Mouse (Mus musculus): ENCODE results near the gene Atxn1. TPM values are rescaled to one million over a fixed set of nuclear protein-coding genes. Genes with fewer than 3 reads are reported as not detected.

Gene Atxn1
- polyA plus RNA-seq, 1 experiment = 12.4 TPM

DNA sequence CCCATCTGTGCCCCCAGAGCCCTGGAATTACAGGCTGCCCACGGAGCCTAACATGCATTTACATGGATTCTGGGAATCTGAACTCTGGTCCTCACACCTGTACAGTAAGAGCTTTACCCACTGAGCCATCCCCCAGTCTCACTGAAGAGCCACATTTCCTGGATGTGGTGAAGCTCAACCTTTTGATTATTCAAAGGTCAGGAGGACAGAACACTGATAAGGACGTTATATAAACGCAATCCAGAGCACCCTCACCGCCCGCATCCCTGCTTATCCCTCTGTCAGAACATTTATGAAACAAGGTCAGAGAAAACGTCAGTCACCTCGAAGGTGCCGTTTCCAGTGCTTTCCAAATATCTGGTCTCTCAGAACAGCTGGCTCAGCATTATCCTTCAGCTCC lies 101.0 kb downstream of the Atxn1 start:
- no peak for DNase-seq (ENCODE audit: low spot score)

DNA sequence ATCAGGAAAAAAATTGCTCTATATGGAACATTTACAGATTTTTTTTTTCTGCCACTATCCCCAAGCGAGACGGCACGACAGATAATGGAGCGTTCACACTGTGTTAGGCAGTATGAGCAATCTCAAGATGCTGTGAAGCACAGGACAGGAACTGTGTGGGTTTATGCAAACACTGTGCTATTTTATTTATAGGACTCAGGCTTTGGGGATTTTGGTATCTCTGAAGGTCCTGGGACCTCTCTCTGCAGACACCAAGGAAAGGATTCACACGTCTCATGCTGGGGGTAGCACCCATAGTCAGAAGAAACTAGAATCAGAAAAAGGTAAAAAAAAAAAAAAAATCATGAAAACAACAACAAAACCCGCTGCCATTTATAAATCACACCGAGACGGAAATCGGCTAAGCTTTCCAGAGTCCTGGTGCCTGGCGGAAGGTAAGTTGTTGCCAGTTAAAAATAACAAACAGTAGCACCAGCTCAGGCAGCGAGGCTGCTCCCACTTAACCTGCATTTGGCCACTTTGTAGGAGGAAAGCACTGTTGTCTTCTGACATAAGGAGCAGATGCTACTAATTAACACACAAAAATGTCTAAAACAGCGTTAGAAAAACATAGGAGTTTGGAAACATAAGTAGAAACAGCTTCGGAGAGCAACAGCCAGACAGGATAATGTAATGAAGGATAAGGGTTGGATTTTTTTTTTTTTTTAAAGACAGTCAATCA lies 102.8 kb downstream of the Atxn1 start:
- no peak for DNase-seq (ENCODE audit: low spot score)

DNA sequence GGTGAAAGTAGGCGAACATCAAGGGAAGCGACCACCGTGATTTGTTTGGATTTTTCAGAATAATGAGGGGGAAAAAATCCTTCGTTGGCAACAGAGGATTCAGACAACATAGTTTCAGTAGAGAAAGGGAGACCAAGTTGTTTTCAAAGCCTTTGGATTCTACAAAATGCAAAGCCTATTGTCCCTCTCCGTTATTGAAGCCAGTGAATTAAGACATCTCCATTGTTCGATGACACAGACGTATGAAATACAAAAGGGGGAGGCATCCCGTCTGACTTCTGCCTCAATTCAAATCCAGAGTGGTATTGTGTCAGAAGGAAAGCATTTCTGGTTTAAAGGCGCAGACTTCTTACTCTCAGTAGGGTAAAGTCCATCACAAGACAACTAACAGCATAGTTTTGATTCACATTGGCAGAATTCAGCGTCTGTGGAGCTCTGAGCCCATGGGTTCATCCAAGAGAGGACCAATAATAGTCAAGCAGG lies 103.7 kb downstream of the Atxn1 start:
- no peak for DNase-seq (ENCODE audit: low spot score)

DNA sequence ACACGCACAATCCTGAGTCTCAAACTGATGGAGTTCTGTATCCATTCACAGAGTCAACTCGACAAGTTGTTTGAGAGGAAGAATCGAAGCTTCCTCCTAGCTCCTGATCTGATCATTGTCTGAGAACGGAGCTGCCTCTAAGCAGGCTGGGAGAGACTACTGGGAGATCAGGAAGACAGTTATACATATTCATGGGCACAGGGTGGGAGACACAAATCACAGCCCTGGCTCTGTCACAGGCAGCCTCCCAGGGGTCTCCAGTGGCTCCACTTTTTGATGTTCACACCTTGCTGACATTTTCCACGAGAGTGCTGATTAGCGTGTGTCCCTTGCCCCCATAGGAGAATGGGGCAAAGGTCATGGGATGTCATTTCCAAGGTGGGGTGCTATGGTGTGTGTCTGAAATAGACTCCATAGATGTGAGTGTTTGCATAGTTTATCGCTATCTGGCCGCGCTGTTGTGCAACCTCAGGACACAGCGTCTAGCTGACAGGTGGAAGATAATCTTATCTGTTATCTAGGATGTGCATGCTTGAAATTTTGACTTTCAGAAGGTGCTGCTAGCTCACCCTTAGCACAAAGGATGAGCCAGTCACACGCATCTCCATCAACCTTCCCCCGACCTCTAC lies 105.6 kb downstream of the Atxn1 start:
- DNase-seq (ENCODE audit: low spot score) = no peak

DNA sequence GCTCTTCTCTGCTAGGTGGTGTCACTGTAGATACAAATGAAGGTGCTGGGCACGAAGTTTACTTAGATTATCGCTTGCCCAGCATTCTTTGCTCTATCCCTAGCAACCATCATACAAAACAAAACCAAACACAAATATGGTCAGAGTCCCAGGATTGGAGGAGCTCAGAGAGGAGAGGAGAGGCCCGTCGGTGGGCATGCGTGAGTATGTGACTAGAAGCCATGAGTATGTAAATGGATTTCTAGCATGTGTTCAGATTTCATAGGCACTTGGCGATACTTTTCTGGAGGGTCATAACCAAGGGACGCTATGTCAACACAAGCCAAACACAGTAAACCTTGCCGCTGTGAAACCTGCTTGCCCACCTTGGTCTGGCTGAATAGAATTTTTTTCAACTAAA lies 107.4 kb downstream of the Atxn1 start:
- DNase-seq (ENCODE audit: low spot score) = no peak

DNA sequence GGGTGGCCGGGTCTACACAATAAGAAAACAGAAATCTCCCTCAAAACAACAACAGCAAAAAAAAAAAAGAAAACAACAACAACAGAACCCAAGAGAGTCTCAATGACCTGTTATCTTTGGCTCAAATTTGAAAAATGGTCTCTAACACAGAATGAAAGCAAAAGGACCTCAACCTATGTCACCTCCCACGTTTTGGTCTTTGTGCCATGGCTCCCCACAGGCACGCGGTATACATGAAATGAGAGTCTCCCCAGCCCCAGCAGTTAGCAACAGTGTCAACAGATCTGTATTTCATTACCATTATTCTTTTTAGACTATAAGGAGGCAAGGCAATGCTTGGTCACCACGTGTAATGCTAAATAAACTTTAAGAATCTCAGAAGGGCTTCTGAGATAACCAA lies 110.3 kb downstream of the Atxn1 start:
- no peak for DNase-seq (ENCODE audit: low spot score)

DNA sequence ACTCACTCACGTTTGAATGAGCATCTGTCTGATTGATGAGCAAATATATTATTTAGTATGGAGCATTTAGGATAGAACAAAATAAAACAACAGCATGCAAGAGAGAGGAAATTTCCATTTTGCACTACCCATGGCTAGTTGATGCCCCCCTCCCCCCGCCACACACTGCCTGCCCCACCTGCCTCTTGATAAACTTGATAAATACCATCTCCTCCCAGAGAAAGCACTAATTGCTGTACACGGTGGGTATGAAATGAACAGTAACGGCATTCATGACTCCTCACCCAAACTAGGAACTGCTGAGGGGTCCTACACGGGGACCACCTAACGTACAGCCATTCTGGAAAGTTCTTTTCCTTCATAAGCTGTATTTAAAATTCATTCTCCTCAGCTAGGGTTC lies 111.1 kb downstream of the Atxn1 start:
- no peak for DNase-seq (ENCODE audit: low spot score)

DNA sequence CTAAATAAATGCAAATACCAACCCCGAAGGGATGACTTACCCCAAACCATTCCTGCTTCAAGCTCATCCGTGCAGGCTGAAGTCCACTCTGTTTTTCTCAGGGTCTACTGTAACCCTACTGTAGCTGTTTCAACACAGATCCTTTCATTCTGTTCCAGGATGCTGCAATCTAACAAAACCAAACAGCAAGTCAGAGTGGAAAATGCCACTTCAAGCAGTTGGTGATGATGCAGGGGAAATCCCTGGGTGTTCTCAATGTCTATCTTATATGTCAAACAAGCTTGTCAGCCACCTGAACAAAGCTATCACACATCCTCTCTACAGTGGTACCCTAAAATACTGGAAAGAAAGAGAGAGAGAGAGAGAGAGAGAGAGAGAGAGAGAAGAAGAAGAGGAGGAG lies 112.5 kb downstream of the Atxn1 start:
- no peak for DNase-seq (ENCODE audit: low spot score)

DNA sequence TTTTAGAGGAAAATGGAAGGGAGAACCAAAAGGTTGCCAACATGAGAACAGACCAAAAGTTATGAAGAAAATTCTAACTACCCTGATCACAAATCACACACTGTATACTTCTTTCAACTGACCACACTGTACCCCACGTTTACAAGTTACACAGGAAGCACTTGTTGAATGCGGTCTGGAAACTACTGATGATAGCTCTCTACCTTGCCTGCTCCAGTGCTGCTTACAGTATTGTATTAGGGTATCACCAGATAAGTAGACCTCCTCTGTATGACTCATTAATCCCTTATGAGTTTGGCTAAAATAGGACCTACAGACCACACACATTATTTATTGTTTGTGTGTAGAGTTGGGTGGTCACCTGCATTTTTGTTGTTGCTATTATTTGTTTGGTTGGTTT lies 113.1 kb downstream of the Atxn1 start:
- no peak for DNase-seq (ENCODE audit: low spot score)

DNA sequence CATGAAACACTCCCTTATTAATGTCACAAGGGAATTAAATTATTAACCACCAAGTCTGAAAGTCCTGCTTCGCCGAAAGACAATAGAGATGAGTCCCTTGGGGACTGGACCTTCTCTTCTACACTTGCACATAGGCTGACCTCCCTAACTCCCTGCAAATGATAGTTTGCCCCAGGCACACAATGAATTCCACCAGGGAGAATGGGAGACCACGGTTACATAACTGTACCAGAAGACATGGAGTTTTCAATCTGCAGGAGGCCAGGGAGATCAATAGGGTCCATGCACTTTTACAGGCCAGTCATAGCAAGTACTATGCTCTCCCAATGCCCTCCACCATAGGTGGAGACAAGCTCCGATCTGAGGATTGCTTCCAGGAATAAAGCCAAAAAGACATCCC lies 113.7 kb downstream of the Atxn1 start:
- no peak for DNase-seq (ENCODE audit: low spot score)

DNA sequence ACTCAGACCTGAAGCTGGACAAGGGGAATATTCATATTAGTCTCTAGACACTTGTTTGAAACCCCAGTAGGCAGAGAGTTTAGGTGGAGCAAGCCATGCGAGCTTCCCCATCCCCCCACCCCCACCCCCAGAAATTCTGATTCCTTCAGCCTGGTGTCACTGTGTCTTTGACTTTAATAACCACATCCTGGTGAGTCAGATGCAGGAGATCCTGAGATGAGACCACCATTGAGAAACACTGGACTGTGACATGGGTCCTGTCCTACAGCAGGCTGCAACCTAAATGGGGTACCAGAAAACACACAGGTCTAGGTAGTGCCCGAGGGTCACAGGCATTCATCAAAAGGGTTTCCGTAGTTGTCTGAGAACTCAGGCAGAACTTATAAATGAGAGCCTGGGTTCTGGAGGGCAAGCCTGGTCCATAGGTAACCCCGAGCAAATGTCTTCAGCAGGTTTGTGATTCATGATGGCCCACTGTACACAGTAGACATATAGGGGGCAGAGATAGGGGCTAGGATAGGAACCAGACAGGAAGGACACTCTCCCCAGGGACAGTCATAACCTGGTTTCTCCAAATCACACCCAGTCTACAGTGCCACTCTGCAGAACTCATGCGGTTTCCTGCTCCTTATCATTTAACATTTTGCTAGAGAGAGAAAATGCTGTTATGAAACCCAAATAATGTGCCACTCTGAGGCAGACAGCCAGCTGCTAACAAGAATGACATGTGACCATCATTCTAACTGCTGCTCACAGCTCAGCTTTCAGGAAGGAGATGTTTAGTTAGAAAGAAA lies 114.4 kb downstream of the Atxn1 start:
- no peak for DNase-seq (ENCODE audit: low spot score)

DNA sequence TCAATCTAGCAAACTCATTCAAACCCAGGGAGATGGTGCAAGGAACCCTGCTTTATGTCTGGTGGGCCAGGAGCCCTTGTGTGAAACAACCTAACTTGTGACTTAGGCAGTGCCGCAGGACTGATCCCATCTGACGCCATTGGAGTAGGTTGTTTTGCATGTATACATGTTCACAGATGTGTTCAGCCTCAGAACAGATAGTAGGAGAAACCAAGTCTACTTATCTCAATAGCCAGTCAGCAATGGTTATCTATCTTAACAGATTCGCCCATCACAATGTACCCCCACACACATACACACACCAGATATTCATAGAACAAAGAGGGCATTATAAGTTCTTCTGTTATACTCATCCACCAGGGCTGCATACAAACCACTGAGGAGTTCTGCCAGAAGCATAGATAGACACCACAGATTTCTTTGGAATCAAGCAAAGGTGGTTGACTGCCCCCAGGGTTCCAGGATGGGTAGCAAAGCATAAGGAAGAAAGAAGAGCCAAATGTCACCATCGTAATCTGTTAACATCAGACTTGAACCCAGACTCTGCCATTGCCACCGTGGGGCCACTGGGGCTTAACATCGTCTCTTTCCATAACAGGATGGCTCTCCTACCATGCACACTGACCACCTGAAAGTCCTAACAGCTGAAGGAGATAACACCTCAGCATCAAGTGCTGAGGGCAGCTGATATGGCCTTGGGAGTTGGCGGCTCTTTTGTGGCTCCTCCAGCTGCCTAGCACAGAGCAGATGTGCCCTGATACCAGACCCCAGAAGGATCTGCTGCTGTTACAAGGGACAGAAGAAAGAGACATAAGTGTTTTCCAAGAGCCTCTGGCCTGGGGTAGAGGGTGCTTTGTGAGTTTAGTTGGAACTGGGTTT lies 115.4 kb downstream of the Atxn1 start:
- no peak for DNase-seq (ENCODE audit: low spot score)

DNA sequence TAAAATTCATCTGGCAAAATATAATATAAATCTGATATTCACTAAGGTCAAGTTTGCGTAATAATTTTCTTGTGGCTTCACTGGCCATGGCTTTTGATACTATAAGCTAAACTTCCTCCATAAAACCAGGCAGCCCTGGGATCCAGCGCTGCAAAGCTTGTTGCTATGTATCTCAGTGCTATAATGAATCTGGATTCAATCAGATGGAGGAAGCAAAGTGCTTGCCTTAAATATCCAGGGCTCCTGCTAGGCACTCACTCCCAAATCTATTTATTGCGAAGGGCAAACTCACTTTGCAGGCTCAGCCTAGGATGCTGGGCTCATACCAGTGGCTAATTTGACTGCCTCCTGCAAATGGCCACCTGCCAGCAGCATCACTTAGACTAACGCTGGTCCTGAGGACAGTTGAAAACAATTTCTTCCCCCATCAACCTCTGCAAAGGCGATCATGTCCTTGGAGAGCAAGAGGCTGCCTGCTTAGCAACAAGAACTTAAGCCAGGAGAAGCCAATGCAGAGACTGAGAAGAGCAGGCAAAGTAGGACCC lies 122.2 kb downstream of the Atxn1 start:
- no peak for DNase-seq (ENCODE audit: low spot score)

DNA sequence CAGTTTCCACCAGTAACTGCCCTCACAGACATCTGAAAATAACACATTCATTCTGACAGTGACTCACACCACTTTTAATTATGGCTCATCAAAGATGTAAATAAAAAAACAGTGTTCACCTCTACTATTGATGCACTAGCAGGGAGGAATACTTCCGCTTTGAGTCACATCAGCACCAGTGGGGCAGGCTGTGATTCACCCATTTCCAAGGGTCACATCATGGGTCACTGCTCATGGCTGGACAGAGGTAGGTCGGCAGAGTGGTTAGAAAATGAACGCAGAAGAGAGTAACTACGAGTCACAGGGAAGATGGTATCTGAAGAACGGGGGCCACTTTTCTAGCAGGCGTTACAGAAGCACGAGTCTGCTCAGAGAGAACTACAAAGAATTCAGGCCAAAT lies 124.9 kb downstream of the Atxn1 start:
- DNase-seq (ENCODE audit: low spot score) = no peak

DNA sequence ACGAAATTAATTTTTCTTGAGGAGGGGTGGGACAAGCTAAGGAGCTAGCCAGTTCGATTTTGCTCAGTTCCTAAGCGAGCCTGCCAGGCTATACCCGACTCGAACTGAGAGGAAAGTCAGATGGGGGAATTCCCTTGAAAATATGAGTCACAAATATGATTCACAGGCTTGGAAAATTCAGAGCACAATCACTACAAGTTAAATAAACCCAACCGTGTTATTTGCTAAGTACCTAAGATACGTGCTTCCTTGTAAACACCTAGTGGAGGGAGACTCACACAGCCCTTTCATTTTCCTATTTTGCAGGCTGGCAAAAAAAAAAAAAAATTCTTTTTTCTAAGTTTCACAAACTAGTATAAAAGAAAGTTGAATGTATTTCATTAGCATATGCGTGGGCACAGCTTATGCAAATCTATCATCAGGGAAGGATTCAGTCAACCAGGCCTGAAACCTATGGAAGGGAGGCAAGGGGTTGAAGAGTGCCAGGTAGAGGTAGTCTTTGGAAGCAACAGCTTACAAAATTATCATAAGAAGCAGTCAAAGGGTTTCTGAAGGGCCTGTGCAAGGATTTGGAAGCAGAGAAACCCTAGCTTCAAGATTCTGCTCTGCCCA lies 127.1 kb downstream of the Atxn1 start:
- DNase-seq (ENCODE audit: low spot score) = no peak

DNA sequence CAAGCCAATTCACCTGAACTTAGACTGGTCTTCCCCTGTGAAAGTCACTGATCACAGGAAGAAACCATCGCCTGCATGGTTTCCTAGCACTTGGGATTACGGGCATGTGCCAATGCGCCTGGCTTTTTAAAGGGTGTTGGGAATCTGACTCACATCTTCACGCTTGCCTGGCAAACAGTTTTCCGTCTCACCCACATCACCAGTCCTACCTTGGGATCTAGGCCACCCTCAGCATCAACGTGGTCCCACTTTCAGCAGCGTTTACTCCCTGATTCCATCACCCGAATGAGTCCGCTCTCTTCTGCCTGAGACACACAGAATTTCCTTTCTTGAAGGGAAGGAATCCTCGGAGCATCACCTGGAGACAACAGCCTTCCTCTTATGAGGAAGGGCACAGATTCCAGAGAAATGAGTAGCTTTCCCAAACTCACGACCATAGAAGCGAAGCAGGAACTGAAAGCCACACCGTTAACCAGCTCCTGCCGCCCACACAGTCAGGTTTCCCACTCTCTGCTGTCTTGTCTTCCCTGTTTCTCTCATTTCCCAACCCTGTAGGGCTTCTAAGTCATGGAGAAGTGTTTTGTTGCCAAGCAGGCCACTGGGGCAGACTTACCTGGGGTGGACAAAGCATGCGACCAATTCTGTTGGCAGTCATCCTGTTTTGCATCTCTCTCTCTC lies 128.3 kb downstream of the Atxn1 start:
- no peak for DNase-seq (ENCODE audit: low spot score)

DNA sequence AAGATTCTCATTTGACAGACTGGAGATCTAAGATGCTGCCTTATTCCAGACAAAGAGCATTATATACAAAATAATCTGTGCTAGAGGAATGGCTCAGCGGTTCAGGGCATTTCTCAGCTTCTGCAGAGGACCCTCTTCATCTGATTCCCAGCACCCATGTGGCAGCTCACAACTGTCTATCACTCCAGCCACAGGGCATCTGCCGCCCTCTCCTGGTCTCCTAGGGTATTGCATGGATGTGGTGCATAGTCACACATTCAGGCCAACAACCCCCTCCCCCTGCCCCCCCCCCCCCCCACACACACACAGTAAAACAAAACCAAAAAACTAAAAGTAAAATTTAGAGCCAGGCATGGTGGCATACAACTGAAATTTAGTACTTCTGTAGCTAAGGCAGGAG lies 130.5 kb downstream of the Atxn1 start:
- no peak for DNase-seq (ENCODE audit: low spot score)

DNA sequence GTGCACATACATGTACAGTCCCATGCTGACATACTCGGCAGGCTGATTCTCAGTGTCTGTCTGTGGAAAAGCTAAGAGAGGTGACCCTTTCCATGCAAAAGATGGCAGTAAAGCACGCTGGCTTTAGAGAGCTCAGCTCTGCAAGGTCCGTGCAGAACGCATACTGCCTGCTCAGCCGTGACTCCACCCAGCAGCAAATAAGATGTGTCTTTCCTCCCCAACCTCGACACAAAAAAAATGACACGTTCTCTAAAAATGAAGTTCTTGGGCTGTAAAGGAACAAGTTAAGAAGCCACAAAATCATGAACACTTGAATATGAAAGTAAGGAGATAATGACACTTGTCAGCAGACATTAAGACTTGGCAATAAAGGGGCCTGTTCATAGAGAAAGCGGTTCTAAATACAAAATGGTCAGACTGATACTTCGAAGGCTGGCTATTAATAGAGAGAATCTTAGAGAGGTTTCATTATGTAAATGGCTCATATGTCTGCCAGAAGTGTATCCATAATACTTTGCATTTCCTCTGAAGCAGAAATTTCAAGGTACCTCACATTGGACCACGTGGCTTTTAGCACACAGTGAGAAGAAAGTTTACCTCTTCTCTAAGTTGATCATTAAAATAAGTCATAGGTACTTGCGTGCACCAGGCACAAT lies 132.0 kb downstream of the Atxn1 start:
- DNase-seq (ENCODE audit: low spot score) = no peak

DNA sequence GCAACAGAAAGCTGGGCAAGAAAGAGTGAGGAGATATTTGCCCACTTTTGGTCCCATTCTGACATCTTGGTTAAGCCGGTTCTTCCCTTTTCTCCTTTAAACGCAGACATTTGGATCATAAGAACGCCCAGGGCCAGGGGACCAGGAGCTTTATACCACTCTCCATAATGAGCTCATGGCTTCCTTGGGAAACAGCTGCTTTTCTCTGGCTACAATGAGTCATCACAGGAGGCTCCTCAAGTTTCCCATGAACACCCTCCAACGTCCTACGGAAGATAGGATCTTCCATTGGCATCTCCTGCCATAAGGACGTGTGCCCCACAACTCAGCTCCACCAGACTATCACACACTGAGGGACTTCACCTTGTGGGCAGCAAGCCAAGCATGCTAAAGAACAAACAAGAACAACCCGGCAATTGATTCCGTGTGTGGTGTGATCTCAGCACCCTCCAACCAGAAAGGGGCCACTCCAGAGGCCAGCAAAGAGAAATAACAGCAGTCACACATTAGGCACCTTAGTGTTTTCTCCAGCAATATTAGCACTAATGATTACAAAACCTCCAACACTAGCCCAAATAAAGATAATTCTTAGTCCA lies 135.4 kb downstream of the Atxn1 start:
- no peak for DNase-seq (ENCODE audit: low spot score)

DNA sequence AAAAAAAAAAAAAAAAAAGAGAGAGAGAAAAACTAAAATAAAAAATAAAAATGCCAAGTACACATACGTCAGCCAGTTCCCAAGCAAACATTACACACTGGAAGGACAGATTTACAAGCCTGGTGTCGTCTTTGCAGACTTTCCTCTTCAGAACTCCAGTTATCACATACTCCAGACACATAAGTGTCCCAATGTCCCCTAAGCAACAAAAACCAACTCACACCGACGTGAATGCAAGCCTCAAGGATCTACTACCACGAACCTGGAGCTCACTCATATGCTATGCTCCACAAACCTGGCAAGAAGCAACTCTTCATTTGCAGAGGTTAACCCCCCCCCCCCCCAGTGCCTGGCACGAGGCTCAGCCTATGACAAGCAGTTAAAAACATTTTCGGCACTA lies 136.8 kb downstream of the Atxn1 start:
- DNase-seq (ENCODE audit: low spot score) = no peak
